Mouse (Mus musculus) kidney, adult 2 months (tissue): ENCODE data around the gene Tenm4.

ENCODE experiments used
- CTCF ChIP-seq: fragments of 200-500 bp; conservative IDR thresholded peaks from 2 replicates; pipeline ENCODE4 v1.5.1; 2011; ENCODE audit warnings: low read depth, mild to moderate bottlenecking, control low read depth, low read length, moderate library complexity, mixed read lengths; ENCODE audit not compliant: insufficient read depth, insufficient read length
- POLR2A ChIP-seq: fragments of 200-500 bp; IDR thresholded peaks from one replicate; pipeline ENCODE4 v1.6.1; 2011; ENCODE audit warnings: low read depth, low read length, control low read depth

- TF ChIP-seq CTCF, result no peak
- TF ChIP-seq POLR2A, result no peak
Observed at GRCm38 (mm10) chr7:96903088-96903985, 732.3 kb downstream of the Tenm4 start.
